Mouse (Mus musculus) megakaryocyte progenitor cell, adult 5-6 weeks (primary cell): ENCODE measurements around the gene Dctn1. TPM values are rescaled to one million over a fixed set of nuclear protein-coding genes. Genes with fewer than 3 reads are reported as not detected.
A peak's percentile ranks its signal among the peaks of the same experiment; 100 is the strongest.

ENCODE experiments used
- ATAC-seq: replicated peaks from 2 replicates; pipeline ENCODE4 v1.8.0; 2016; ENCODE audit warnings: mild to moderate bottlenecking, moderate TSS enrichment, inconsistent platforms; ENCODE audit not compliant: poor library complexity
- total RNA-seq, 2 experiments: library from RNA; stranded (forward) in 1 of 2; stranded (reverse) in 1 of 2; fragments of 157-497, 149-512 nt in 1 of 2; fragments of 200-1000 nt in 1 of 2; gene quantifications; 2 replicates each; pipeline versions ENCODE4 v1.2.3 to v1.2.4; 2015 to 2017

Gene Dctn1
- 50.8 and 51.4 TPM in 2 replicates for total RNA-seq (2015)
- total RNA-seq (2017), result 85.9 and 86.2 TPM in 2 replicates

DNA sequence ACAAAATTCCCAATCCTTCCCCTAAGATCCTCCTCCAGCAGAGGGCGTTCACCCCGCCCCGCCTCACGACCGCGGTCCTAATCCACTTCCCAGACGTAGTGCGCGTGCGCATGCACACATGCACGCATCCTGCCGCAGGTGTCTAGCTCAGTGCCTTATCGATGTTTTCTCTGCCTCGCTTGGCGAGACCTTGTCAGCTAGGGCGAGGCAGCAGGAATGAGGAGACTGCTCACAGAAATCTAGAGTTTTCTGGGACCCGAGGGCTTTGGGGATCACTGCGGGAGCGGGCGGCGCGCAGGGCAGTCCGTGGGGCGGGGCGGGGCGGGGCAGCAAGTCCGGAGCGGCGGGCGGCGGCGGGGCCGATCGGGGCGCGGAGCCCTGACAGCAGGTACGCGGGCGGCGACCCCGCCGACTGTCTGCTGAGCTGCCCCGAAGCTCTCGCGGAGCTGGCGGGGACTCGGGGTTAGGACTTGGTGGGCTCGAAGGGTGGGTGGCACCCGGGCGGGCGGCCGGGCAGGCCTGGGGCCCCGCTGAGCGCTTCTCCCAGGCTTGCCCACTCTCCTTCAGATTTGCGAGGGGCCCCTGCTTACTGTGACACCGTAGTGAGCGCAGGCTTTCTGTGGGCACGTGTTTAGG, at the start of gene Dctn1:
TSS of gene Dctn1 (plus strand) at position 314 of the 636 bp plus-strand sequence.
- peak; percentile 86 for ATAC-seq

DNA sequence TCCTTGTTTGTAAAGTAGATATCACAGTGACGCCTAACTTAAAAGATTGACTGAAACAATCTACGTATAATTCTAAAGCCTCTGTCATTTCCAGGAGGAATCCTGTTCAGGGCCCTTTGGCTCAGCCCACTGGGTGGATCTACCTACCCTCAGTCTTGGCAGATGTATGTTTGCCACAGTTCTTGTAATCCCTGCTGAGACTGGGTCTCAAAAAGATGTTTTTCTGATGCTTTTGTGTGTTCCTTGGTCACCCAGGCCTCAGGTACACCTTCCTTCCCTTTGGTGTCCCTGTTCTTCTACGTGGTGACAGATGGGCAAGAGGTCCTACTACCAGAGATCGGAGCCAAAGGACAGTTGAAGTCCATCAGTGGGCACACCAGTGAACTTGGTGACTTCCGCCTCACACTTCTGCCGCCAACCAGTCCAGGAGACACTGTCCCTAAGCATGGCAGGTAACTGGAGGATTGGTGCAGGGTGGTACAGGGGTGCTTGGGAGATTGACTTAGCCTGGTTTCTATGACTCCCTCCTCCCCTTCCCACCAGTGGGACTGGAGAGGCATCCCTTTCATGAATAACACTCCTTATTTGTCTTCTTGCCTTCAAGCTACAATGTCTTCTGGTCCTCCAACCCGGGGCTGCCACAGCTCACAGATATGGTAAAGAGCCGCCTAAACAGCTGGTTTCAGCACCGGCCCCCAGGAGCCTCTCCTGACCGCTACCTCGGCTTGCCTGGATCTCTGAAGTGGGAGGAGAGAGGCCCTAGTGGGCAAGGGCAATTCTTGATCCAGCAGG, 49.2 kb upstream of the Dctn1 start:
- ATAC-seq, result no peak

DNA sequence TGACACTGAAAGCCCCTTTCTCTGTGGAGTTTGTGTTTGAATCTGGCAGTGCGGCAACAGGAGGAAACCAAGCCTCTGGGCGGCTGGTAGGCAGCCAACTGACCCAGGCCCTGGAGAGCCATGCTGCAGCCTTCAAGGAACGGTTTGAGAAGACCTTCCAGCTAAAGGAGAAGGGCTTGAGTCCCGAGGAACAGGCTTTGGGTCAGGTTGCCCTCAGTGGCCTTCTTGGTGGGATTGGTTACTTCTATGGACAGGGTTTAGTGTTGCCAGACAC, 48.6 kb upstream of the Dctn1 start:
- no peak for ATAC-seq

DNA sequence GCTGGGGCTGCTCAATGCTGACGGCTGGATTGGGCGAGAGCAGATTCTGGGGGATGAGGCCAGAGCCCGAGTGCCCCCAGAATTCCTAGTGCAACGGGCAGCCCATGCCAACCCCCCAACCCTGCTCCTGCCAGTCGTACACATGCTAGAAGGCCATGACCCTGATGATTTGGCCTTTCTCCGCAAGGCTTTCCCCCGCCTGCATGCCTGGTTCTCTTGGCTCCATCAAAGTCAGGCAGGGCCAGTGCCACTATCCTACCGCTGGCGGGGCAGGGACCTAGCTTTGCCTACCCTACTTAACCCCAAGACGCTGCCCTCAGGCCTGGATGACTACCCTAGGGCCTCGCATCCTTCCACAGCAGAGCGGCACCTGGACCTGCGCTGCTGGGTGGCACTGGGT, 48.1 kb upstream of the Dctn1 start:
- no peak for ATAC-seq

DNA sequence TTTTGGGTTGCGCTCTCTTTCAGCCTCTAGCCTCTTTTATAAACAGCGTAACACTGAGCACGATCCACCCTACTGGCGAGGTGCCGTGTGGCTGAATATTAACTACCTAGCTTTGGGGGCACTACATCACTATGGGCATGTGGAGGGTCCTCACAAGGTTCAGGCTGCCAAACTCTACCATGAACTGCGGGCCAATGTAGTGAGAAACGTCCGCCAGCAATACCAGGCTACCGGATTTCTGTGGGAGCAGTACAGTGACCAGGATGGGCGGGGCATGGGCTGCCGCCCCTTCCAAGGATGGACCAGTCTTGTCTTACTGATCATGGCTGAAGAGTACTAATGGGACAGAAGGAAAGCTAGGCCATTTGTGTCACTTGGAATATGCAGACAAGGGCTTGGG, 47.4 kb upstream of the Dctn1 start:
- ATAC-seq, result no peak

DNA sequence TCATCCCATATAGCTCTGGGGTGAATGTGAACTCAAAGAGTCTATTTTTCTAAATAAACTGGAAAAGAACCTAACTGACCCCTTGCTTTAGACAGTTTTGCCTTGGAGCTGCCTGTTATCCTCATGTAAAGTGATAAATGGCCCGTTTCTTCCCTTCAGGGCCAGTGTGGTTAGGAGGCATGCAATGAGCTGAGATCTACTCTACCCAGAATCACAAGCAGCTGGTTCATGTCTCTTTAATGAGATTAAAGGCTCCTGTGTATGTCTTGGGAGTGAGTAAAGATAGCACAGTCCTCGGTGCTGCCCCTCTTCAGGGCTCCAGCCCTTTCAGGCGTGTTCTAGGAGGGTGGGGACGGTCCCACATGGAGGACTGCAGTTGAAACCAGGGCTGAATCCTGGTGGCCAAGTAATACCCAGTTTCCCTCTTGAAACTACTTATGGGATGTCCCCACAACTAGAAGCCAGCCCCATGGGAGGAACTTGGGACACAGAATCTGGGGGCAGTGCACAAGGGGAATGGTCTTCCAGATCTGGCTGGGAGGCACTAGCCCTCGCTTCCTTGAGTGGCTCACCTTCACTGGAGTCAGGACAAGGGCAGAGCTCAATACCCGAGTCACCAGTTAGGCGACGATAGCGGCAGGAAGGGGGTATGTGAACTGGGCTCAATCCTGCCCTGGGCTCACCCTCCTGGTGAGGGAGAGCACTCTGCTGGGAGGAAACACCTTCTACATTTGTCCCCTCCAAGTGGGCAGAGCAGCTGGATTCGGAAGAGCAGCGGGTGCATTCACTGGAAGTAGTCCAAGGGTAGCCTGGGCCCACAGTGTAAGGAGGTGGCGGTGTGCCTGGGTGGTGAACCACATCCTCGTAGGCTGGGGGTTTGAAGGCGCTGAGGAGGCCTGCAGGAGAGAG, 46.6 kb upstream of the Dctn1 start:
- ATAC-seq, result 0 out of 2 replicates have a peak, but pooled peaks have one; percentile 4

DNA sequence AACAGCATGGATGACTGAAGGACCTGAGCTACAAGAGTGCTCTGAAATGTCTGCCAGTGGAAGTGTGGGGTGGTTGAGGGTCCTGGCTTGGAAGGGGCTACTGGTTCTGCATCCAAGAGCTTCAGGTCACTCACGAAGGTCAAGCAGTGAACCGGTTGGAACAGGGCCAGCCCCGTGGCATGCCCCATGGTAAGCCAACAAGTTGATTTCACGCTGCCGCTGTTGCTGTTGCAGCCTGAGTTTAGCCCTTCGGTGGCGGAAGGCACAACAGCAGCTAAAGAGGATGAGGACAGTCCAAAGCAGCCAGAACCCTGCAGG, 46.0 kb upstream of the Dctn1 start:
- ATAC-seq, result no peak

DNA sequence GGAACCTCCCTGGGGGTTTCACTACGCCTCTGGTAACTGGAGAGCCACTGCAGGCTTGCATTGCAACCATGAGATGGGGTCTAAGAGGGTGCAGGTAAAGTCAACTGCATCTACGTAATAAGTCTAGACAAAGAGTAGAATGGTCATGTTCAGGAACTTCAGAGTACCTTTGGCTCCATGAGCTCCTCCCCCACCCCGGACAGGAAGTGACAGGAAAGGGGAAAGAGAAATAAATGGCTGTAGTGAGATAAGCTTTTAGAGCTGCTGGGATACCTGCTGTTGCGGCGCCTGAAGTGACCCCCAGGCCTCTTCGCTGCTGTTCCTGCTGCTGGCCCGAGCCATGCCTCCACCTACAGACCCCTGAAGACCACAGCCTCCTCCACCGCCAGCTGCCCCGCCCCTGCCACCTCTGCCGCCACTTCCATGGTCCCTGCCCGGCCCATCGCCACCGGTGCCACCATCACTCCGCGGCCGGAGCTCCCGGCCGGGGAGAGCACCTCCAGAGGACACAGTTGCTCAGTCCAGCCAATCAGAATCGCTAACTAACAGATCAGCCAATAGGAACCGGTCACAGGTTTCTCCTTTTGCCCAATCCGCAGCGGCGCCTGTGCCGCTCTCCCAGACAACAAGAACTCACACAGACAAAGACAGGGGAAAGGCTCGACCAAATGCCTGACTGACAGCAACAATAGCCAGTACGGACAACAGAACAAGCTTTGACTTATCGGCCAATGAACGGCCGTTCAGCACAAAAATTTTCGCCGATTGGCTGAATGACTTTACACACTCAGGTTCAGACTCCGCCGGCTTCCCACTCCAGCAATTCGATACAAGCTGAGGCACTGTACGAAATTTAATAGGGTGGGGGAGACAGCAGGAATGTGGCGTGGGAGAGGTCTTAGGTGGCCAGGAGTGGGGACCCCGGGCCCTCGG, 44.5 kb upstream of the Dctn1 start, which contains the start of gene Wbp1:
TSS of gene Wbp1 (minus strand) at position 630 of the 933 bp plus-strand sequence.
- peak; percentile 81 for ATAC-seq

DNA sequence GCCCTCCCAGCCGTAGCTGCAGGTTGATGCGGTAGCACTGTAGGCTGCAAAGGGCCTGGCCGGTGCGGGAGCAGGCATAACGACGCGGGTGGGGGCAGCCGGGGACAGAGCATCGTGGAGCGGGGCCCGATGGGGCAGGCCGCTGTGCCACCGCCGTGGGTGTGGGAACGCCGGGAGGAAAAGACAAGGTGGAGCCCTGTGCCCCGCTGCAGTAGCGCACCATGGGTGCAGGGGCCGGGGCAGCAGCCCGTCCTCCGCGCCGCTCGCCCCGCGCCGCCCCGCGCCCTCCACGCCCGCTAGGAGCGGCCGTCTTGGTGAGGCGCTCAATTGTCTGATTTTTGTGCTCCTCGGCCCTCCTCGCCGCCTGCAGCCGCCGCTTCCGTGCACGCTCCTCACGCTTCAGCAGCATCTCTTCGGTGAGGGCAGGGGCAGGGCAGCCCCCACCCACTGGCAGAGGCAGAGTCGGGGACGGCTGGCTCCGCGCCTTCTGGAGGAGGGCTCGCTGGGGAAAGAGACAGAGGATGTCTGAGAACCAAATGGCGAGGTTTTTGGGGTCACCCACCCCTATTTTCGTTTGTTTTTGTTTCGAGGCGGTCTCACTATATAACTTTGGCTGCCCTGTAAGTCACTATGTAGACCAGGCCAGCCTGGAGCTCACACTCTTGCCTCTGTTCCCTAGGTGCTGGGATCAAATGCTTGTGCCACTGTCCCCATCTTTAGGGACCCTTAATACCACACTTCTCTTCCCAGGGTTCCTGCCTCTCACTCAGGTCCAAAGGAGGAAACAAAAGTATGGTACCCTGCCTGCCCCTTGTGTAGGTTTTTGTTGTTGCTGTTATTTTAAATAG, 43.6 kb upstream of the Dctn1 start:
- ATAC-seq, result peak; percentile 7; the same call in 1 of the 2 replicates

DNA sequence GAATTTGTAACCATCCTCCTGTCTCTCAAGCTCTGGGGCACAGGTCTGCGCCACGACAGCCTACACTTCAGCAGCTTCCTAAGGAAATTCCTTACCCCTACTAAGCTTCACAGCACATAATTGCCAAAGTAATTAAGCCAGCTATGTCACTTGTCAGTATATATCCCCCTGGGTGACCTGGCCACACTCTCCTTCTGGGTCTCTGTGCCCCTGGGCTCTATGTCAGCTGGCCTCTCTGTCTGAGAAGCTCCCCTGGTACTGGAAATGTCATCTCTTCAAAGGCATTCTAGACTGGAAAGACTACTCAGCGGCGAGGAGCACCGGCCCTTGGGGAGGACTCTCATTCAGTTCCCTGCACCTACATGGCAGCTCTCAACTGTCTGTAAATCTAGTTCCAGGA, 42.8 kb upstream of the Dctn1 start:
- no peak for ATAC-seq

DNA sequence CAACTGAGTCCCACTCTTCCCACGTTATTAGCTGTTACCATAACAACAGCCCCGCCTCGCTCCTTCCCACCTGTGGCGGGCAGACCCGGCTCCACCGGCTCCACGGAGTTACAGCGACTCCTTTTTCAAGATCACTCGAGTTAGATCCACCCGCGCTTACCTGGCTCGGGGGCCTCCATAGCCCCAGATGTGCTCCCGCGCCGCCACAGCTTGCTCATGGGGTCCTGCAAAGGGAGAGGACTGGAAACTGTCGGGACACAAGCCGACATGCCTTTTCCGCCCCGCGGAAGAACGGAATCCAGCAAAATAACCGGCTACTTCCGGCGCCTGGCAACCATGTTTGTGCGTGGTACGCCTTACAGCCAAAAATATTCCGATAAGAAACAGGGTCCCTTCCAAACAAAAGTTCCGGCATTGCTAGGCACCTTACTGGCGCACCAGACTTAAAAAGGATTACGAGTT, 40.8 kb upstream of the Dctn1 start:
- ATAC-seq, result peak; percentile 56

DNA sequence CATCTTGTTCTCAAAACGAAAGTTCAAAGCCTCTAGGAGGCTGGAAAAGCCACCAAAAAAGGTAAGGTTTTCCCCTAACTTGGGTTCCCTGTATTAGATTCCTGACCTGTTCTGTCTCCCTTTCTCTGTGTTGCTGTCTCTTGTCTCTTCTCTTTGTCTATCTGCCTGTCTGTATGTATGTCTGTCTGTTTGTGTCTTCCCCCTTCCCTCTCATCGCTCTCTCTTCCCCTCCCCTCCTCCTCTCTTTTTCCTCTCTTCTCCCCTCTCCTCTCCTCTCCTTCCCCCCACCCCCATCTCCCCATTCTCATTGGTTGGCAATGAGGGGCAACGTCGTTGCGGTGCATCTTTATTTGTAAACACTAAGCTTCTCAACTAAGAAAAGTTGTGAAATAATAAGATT, 40.4 kb upstream of the Dctn1 start, which contains the start of gene Ino80b:
TSS of gene Ino80b (minus strand) at position 101 of the 400 bp plus-strand sequence.
- no peak for ATAC-seq

DNA sequence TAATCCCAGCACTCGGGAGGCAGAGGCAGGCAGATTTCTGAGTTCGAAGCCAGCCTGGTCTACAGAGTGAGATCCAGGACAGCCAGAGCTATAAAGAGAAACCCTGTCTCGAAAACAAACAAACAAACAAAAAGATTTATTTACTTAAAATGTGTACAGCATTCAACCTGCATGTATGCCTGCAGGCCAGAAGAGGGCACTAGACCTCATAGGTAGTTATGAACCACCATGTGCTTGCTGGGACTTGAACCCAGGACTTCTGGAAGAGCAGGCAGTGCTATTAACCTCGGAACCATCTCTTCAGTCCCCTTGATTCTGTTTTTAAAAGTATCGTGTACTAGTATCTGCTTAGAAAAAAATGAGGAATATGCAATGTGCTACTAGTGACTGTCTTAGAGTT, 38.3 kb upstream of the Dctn1 start:
- ATAC-seq, result no peak

DNA sequence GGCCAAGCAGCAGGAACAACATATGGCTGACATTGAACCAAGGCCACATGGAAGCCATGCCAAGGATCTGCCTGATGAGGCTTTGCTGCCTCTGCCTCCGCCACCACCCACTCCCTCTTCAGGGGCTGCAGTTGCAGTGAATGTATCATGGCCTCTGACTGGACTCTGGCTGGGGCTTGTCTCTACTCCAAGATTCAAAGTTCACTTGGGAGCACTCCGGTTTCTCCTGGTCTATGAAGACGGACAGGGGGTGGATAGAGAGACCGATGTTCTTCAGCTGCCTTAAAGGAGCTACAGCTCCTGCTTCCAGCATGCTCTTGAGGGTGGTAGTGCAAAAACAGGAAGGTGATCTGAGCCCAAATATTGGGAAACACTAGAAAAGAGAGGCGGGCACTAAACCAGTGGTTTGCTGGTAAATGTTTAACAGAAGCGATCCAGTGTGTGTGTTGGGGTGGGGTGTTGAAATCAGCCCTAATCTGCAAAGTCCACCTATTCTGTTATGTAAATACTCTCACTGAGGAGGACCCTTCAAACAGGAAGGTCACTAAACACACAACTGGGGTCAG, 34.2 kb upstream of the Dctn1 start:
- peak; percentile 85 for ATAC-seq

DNA sequence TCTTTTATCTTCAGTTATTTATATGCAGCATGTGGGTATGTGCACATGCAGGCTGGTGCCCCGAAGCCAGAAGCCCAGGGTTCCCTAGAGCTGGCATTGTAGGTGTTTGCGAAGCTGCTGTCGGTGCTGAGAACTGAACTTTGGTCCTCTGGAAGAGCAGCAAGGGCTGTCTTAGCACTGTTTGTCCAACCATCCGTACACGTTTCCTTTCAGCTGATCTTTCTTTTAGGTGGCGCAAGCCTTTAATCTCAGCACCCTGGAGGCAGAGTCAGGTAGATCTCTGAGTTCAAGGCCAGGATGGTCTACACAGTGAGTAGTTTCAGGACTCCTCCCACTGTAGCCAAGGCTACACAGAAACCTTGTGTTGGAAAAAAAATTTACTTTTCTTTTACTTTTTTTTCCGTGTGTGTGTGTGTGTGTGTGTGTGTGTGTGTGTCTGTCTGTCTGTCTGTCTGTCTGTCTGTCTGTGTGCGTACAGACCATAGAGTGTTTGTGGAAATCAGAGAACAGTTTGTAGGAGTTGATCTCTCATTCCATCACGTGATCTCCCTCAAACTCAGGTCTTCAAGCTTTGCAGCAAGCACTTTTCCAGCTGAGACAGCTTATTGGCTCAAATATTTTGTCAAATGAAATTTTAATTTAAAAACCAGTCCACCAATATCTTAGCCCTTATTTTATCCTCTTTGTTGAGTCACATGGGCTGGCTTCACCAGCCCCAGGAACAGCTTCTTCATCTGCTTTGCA, 33.4 kb upstream of the Dctn1 start:
- no peak for ATAC-seq

DNA sequence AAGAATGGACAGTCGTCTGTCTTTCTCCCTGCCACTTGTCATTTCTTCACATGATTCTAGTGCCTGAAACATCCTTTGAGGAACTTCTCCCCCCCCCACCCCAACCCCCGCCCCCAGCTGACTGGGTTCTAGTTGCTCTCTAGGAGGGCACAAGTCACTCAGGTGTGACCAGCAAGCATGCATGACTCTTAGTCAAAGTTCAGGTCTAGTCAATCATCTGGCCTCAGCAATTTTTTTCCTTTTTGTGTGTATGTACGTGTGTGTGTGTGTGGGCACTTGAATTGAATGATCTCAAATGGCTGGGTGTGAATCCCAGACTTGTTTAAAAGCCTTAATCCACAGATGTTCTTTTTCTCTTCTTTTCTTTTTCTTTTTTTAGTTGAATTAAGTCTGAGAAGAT, 31.5 kb upstream of the Dctn1 start:
- ATAC-seq, result no peak

DNA sequence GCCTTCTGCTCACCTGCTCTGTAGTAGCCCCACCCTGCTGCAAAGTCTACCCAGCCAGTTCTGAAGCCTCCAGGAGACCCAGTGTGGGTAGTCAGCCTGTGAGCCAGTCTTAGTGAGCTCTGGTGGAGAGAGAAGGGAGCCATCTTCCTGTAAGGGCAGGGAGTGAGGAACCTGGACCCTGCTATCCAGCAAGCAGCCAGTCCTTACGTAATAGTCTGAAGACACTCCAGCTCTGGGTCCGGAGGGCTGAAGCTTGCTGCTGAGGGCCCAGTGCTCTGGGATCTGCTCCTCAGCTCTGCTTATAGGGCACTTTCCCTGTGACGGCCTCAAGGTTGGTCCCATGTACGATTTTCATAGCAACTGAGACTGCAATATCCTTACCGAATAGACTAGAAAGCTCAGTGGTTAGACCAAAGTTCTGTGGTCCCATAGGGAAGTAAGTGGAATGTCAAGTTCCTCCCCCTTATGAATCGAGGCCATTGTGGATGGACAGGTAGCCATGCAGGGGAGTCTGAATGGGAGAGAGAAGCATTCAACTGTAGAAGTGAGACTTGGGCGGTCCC, 30.7 kb upstream of the Dctn1 start, which contains the start of gene Rtkn:
TSS of gene Rtkn (plus strand) at position 513 of the 563 bp plus-strand sequence.
- peak; percentile 33 for ATAC-seq

DNA sequence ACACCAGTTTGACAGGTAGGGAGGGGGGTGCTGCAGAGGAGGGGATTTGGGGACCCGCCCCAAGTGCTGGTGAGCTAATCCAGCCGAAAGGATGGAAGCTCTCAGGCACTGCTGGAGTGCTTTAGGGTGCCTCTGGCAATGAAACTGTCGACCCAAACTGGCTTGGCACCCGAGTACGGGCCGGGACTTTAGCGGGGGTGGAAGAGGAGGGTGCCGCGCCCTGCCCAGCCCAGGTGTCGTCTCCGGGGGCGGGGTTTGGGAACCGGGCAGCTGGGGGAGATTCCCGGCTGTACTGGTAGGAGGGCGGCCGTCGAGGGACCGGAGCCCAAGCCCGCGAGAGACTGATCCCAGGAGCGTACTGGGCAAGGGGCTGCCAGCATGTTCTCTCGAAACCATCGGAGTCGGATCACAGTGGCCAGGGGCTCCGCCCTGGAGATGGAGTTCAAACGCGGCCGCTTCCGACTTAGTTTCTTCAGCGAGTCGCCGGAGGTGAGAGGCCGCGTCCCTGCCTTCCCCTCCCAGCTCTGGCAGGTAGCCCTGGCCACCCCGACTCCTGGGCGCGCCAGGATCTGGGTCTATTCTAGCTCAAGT, 30.1 kb upstream of the Dctn1 start:
- no peak for ATAC-seq
